Mouse (Mus musculus): ENCODE results near the gene Hamp. TPM values are rescaled to one million over a fixed set of nuclear protein-coding genes. Genes with fewer than 3 reads are reported as not detected.
"Not testable (repeated sequence)": the region's sequence is repeated elsewhere in the genome, so short reads cannot be mapped to it uniquely, and the experiment has no call there.

Hamp gene
- polyA plus RNA-seq, 1 experiment, result not detected

DNA sequence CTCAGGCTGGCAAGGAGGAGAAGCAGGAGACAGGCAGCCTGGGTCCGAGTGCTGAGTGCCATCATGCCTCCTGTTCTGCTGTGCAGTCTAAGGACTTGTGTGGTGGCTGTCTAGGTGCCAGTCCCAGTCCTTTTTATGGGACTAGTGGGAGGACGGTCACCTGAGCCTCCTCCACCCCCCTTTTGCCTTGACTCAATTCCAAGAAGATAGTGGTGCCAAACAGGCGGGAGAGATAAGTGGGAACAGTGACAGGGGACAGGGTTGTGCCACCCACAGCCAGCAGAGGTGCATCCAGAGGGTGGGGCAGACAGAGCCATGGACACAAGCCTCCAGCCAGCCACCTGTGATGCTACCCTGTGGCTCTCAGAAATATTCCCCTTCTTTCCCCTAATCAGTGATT is 19.8 kb downstream of the Hamp start:
- no peak overlapping the region for H3ac ChIP-seq (ENCODE audit: control insufficient read depth, insufficient read length, low read depth)
- no peaks in the 10 kb centered on the region for H3K79me3 ChIP-seq (ENCODE audit: low read depth)

DNA sequence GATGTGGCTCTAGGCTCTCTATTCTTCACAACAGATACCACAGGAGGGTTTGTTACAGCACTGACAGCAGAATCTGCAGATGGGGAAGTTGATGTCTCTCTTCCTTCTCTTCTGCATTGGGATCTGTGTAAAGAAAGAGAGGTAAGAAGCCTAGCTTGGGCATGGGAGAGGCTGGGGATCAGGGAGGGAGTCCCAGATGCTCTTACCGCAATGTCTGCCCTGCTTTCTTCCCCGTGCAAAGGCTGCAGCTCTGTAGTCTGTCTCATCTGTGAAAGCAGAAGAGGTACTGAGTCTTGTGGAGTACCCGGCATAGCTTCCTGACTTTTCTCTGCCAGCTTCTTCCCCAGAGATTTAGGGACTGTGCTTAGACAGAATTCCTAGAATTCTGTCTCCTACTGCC is 21.3 kb downstream of the Hamp start:
- H3K4me3 ChIP-seq (ENCODE audit: insufficient read depth, poor library complexity, severe bottlenecking); H3K79me2 ChIP-seq (ENCODE audit: control insufficient read depth, insufficient read depth); H3ac ChIP-seq (ENCODE audit: control insufficient read depth, insufficient read length, low read depth); H3K27me3 ChIP-seq (ENCODE audit: control insufficient read depth, insufficient read depth, insufficient read length); H3K36me3 ChIP-seq (ENCODE audit: control insufficient read depth, insufficient read depth); H3K79me3 ChIP-seq (ENCODE audit: low read depth): not testable (repeated sequence)

More for the DNA sequence above, 19.8 kb downstream of the Hamp start:
- Histone ChIP-seq H3K36me3 (ENCODE audit: control insufficient read depth, insufficient read depth) (no peaks in the 10 kb centered on the region), H3K79me2 (ENCODE audit: control insufficient read depth, insufficient read depth) (no peaks in the 10 kb centered on the region), H3K27me3 (ENCODE audit: control insufficient read depth, insufficient read depth, insufficient read length) (no peaks in the 10 kb centered on the region), H3K4me3 (ENCODE audit: insufficient read depth, poor library complexity, severe bottlenecking) (no peak overlapping the region)
- TF ChIP-seq MAX (IDR thresholded peaks at IDR 0.05), result no peak

DNA sequence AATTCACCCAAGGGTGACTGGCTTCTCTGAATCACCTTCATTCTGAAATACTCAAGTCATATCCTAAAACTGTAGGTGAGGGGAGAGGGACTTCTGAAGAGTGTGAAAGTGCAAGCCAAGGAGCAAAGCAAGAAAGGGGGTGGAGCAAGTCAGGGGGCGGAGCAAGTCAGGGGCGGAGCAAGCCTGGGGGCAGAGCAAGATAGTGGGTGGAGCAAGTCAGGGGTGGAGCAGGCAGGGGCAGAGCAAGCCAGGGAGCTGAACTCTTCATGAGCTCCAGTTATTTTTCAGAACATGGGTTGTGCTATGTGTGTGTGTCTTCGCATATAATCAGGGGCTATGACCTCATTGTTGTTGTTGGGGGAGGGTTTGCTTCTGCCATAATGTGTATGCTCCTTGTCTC is 23.6 kb downstream of the Hamp start:
- Histone ChIP-seq H3K4me3 (ENCODE audit: insufficient read depth, poor library complexity, severe bottlenecking) (no peak overlapping the region), H3ac (ENCODE audit: control insufficient read depth, insufficient read length, low read depth) (no peak overlapping the region), H3K79me3 (ENCODE audit: low read depth) (no peaks in the 10 kb centered on the region), H3K79me2 (ENCODE audit: control insufficient read depth, insufficient read depth) (no peaks in the 10 kb centered on the region), H3K36me3 (ENCODE audit: control insufficient read depth, insufficient read depth) (no peaks in the 10 kb centered on the region), H3K27me3 (ENCODE audit: control insufficient read depth, insufficient read depth, insufficient read length) (peaks cover 11% of the 10 kb centered on the region)
- TF ChIP-seq MAX (IDR thresholded peaks at IDR 0.05) (no peak), MYOD1 (IDR thresholded peaks at IDR 0.05; ENCODE audit: control insufficient read depth, insufficient read length, low read depth) (no peak), MYOG (IDR thresholded peaks at IDR 0.05; ENCODE audit: control insufficient read depth, extremely low read depth, insufficient read length) (no peak)

DNA sequence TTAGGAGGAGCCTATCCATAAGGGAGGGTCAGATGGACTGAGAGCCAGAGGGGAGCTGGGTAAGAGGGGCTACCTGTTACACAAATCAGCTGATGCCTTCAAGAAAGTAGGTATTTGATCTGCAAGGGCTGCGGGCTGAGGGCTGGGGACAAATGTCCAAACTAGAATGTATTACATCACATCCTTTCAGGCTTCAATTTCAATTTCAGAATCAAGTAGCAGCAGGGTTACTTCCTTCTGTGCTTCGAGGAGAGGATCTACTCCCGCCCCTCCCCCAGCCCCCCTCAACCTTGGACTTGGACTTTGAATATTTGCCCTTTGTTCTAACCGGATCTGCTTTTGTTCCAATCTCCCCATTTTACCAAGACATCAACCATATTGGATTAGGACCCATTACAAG is 26.6 kb downstream of the Hamp start:
- no peak overlapping the region for H3K4me3 ChIP-seq (ENCODE audit: insufficient read depth, poor library complexity, severe bottlenecking)
- peaks cover 29% of the 10 kb centered on the region for H3K27me3 ChIP-seq (ENCODE audit: control insufficient read depth, insufficient read depth, insufficient read length)
- TF ChIP-seq MYOD1 (IDR thresholded peaks at IDR 0.05; ENCODE audit: control insufficient read depth, insufficient read length, low read depth) (no peak), FOSL1 (IDR thresholded peaks at IDR 0.05; ENCODE audit: insufficient read depth, low read length, poor library complexity, severe bottlenecking) (no peak), CTCF (IDR thresholded peaks at IDR 0.05; ENCODE audit: control insufficient read depth, insufficient read depth, insufficient read length) (no peak), USF1 (IDR thresholded peaks at IDR 0.05; ENCODE audit: low read depth) (no peak), MAX (IDR thresholded peaks at IDR 0.05) (no peak), MYOG (IDR thresholded peaks at IDR 0.05; ENCODE audit: control insufficient read depth, extremely low read depth, insufficient read length) (no peak), CEBPB (IDR thresholded peaks at IDR 0.05; ENCODE audit: low read depth) (no peak)
- no peaks in the 10 kb centered on the region for H3K79me3 ChIP-seq (ENCODE audit: low read depth)
- H3ac ChIP-seq (ENCODE audit: control insufficient read depth, insufficient read length, low read depth), result no peak overlapping the region
- no peaks in the 10 kb centered on the region for H3K36me3 ChIP-seq (ENCODE audit: control insufficient read depth, insufficient read depth)
- no peaks in the 10 kb centered on the region for H3K79me2 ChIP-seq (ENCODE audit: control insufficient read depth, insufficient read depth)

DNA sequence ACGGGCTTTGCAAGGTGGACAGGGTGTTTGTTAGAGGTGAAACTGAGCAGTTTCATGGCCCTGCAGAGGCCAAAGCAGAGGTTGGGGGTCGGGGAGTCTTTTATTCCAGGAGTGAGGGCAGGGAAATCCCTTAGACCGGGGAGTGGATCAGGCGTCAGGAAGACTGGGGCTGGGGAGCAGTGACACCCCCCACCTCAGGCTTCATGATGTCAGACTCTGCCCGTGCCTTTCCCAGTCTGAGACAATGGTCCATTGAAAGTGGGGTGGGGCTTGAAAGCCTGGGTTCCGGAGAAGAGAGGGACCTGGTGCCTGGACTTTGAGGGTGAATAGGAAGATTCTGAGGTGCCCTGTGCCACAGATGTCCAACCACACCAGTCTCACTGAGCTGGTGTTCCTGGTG is 27.1 kb downstream of the Hamp start:
- Histone ChIP-seq H3K4me3 (ENCODE audit: insufficient read depth, poor library complexity, severe bottlenecking) (no peak overlapping the region), H3K79me2 (ENCODE audit: control insufficient read depth, insufficient read depth) (no peaks in the 10 kb centered on the region), H3K36me3 (ENCODE audit: control insufficient read depth, insufficient read depth) (no peaks in the 10 kb centered on the region), H3ac (ENCODE audit: control insufficient read depth, insufficient read length, low read depth) (no peak overlapping the region), H3K27me3 (ENCODE audit: control insufficient read depth, insufficient read depth, insufficient read length) (peaks cover 29% of the 10 kb centered on the region), H3K79me3 (ENCODE audit: low read depth) (no peaks in the 10 kb centered on the region)
- TF ChIP-seq FOSL1 (IDR thresholded peaks at IDR 0.05; ENCODE audit: insufficient read depth, low read length, poor library complexity, severe bottlenecking), result no peak
- TF ChIP-seq CTCF (IDR thresholded peaks at IDR 0.05; ENCODE audit: control insufficient read depth, insufficient read depth, insufficient read length), result no peak
- no peak for TF ChIP-seq MYOG (IDR thresholded peaks at IDR 0.05; ENCODE audit: control insufficient read depth, extremely low read depth, insufficient read length)
- TF ChIP-seq MYOD1 (IDR thresholded peaks at IDR 0.05; ENCODE audit: control insufficient read depth, insufficient read length, low read depth), result no peak
- no peak for TF ChIP-seq USF1 (IDR thresholded peaks at IDR 0.05; ENCODE audit: low read depth)
- no peak for TF ChIP-seq CEBPB (IDR thresholded peaks at IDR 0.05; ENCODE audit: low read depth)
- no peak for TF ChIP-seq MAX (IDR thresholded peaks at IDR 0.05)

DNA sequence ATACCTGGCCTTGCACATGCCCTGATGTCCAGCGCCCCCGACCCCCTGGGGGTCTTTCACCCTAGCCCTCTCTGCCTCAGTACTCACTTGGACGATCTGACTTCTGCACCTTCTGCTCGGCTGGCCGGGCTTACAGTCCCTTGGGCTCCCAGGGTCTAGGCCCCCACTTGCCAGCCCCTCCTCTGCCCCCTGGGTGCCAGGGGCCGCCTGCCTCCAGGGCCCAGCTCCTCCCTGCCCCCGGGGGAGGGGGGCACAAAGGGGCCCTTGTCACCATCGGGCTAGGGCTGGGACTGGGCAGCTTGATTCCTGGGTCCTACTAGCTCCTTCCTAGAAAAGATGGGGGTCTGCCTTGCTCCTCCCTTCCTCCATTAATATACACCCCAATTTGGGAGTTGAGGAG is 29.1 kb downstream of the Hamp start, which contains the start of gene Mag:
Gene Mag (minus strand): TSS at position 142 of the 400 bp plus-strand sequence.
- H3K79me2 ChIP-seq (ENCODE audit: control insufficient read depth, insufficient read depth), result no peaks in the 10 kb centered on the region
- H3K79me3 ChIP-seq (ENCODE audit: low read depth), result no peaks in the 10 kb centered on the region
- no peak within 1 kb of the TSS for H3ac ChIP-seq (ENCODE audit: control insufficient read depth, insufficient read length, low read depth)
- no peak for TF ChIP-seq MYOG (IDR thresholded peaks at IDR 0.05; ENCODE audit: control insufficient read depth, extremely low read depth, insufficient read length)
- TF ChIP-seq MYOD1 (IDR thresholded peaks at IDR 0.05; ENCODE audit: control insufficient read depth, insufficient read length, low read depth), result no peak
- TF ChIP-seq MAX (IDR thresholded peaks at IDR 0.05), result no peak
- no peak for TF ChIP-seq FOSL1 (IDR thresholded peaks at IDR 0.05; ENCODE audit: insufficient read depth, low read length, poor library complexity, severe bottlenecking)
- TF ChIP-seq USF1 (IDR thresholded peaks at IDR 0.05; ENCODE audit: low read depth), result no peak
- TF ChIP-seq CEBPB (IDR thresholded peaks at IDR 0.05; ENCODE audit: low read depth), result no peak
- no peak for TF ChIP-seq CTCF (IDR thresholded peaks at IDR 0.05; ENCODE audit: control insufficient read depth, insufficient read depth, insufficient read length)
- H3K36me3 ChIP-seq (ENCODE audit: control insufficient read depth, insufficient read depth), result no peaks in the 10 kb centered on the region
- no peak within 1 kb of the TSS for H3K4me3 ChIP-seq (ENCODE audit: insufficient read depth, poor library complexity, severe bottlenecking)
- H3K27me3 ChIP-seq (ENCODE audit: control insufficient read depth, insufficient read depth, insufficient read length), result peaks cover 34% of the 10 kb centered on the region

Data from C2C12 (cell line).